17 mouse cellular contexts compared by ENCODE assay signal in genomic region chr5:121106913-121107312, GRCm38 (mm10).
DNase-seq lines count a peak whose midpoint lies in the region; ATAC-seq lines count a peak whose summit lies in the region.
"Had no signal": no experiment of that assay in that cellular context is flagged by ENCODE, and none has a peak within 500 bp of the region (broad histone marks: within the 10 kb centered on the region; RNA-seq: fewer than 3 reads in every experiment).

No protein-coding gene starts in this region.

- peak; percentile 37 for DNase-seq in midbrain, embryonic 11.5 days (ENCODE audit: low spot score, missing footprints)
- no peak for DNase-seq in midbrain, embryonic 14.5 days
- DNase-seq in thymus, postnatal 25 days, result peak; percentile 36
- DNase-seq in urinary bladder, postnatal 4 days (ENCODE audit: low spot score in 2 of 2), result no peak
- DNase-seq in Muller cell, postnatal 12 days (ENCODE audit: inconsistent ontology term), result no peak
- DNase-seq: cerebellum, postnatal 14 days; gastrocnemius, adult 2 months; heart, adult 2 months; kidney, adult 11 months; kidney, postnatal 4 days; lung, adult 2 months had no signal

- no peak overlapping the region for H3K9ac ChIP-seq in midbrain, embryonic 11.5 days (ENCODE audit: low read length)
- no peak overlapping the region for H3K9ac ChIP-seq in midbrain, embryonic 14.5 days (replicated peaks; ENCODE audit: low read length)
- H3K9ac ChIP-seq: hindbrain, embryonic 13.5 days had no signal

- H3K4me1 ChIP-seq in midbrain, embryonic 11.5 days (ENCODE audit: control insufficient read depth, insufficient read depth, low read length), result no peaks in the 10 kb centered on the region
- no peaks in the 10 kb centered on the region for H3K4me1 ChIP-seq in midbrain, embryonic 14.5 days (ENCODE audit: control insufficient read depth, insufficient read depth, low read length)
- H3K4me1 ChIP-seq: embryonic facial prominence, embryonic 10.5 days; hindbrain, embryonic 13.5 days had no signal

- WGBS in midbrain, embryonic 11.5 days, result 82% methylated on average over 3 of the region's 3 CpGs
- 78% methylated on average over 3 of the region's 3 CpGs for WGBS in midbrain, embryonic 14.5 days

- ATAC-seq in midbrain, embryonic 11.5 days (ENCODE audit: low FRiP score), result no peak
- ATAC-seq in midbrain, embryonic 14.5 days (ENCODE audit: low FRiP score, low TSS enrichment), result no peak
- ATAC-seq in granulocyte monocyte progenitor cell, adult 5-6 weeks (replicated peaks; ENCODE audit: poor library complexity, severe bottlenecking), result peak; percentile 77
- peak; percentile 94 for ATAC-seq in neutrophil, adult 5-6 weeks (ENCODE audit: extremely low read depth, insufficient number of reproducible peaks, low FRiP score, poor library complexity, severe bottlenecking)
- ATAC-seq in erythroblast, adult 5-6 weeks (replicated peaks; ENCODE audit: low FRiP score, poor library complexity, severe bottlenecking), result no peak
- ATAC-seq: forebrain, embryonic 16.5 days had no signal

- H3K27ac ChIP-seq in midbrain, embryonic 11.5 days (ENCODE audit: low read depth, low read length), result no peak overlapping the region
- H3K27ac ChIP-seq in midbrain, embryonic 14.5 days (replicated peaks; ENCODE audit: low read depth, low read length), result no peak overlapping the region
- H3K27ac ChIP-seq: embryonic facial prominence, embryonic 10.5 days; gastrocnemius, adult 2 months; heart, adult 2 months; hindbrain, embryonic 13.5 days had no signal

- H3K36me3 ChIP-seq in midbrain, embryonic 11.5 days (ENCODE audit: control insufficient read depth, insufficient read depth, low read length), result no peaks in the 10 kb centered on the region
- H3K36me3 ChIP-seq in midbrain, embryonic 14.5 days (ENCODE audit: control insufficient read depth, insufficient read depth, low read length), result no peaks in the 10 kb centered on the region
- H3K36me3 ChIP-seq: embryonic facial prominence, embryonic 10.5 days; hindbrain, embryonic 13.5 days had no signal

- H3K4me2 ChIP-seq in midbrain, embryonic 11.5 days, result no peak overlapping the region
- H3K4me2 ChIP-seq in midbrain, embryonic 14.5 days (ENCODE audit: low read length), result no peak overlapping the region
- H3K4me2 ChIP-seq: hindbrain, embryonic 13.5 days had no signal

- no peak overlapping the region for H3K4me3 ChIP-seq in midbrain, embryonic 11.5 days (ENCODE audit: low read depth, low read length)
- H3K4me3 ChIP-seq in midbrain, embryonic 14.5 days (replicated peaks; ENCODE audit: low read depth, low read length), result no peak overlapping the region
- H3K4me3 ChIP-seq: embryonic facial prominence, embryonic 10.5 days; gastrocnemius, adult 2 months; heart, adult 2 months; hindbrain, embryonic 13.5 days had no signal

- H3K27me3 ChIP-seq in midbrain, embryonic 11.5 days (ENCODE audit: control insufficient read depth, insufficient read depth, low read length), result no peaks in the 10 kb centered on the region
- no peaks in the 10 kb centered on the region for H3K27me3 ChIP-seq in midbrain, embryonic 14.5 days (ENCODE audit: control insufficient read depth, insufficient read depth, low read length)
- H3K27me3 ChIP-seq: hindbrain, embryonic 13.5 days had no signal

- H3K9me3 ChIP-seq in midbrain, embryonic 11.5 days (ENCODE audit: control insufficient read depth, low read length), result no peaks in the 10 kb centered on the region
- no peaks in the 10 kb centered on the region for H3K9me3 ChIP-seq in midbrain, embryonic 14.5 days (ENCODE audit: control insufficient read depth, low read length)
- H3K9me3 ChIP-seq: embryonic facial prominence, embryonic 10.5 days; hindbrain, embryonic 13.5 days had no signal

Comparison
In these comparisons a context has a peak if more than half of its experiments do, and no peak if none do; other contexts are left out.
1. DNase-seq: peak in midbrain, embryonic 11.5 days (single experiment) and thymus, postnatal 25 days (single experiment); none in midbrain, embryonic 14.5 days (single experiment), urinary bladder, postnatal 4 days (0 of 2) and Muller cell, postnatal 12 days (single experiment).
2. ATAC-seq: peak in granulocyte monocyte progenitor cell, adult 5-6 weeks (single experiment) and neutrophil, adult 5-6 weeks (single experiment); none in midbrain, embryonic 11.5 days (single experiment), midbrain, embryonic 14.5 days (single experiment) and erythroblast, adult 5-6 weeks (single experiment).